Comparison of ENCODE assay signal across 16 mouse cellular contexts in the genomic region with DNA sequence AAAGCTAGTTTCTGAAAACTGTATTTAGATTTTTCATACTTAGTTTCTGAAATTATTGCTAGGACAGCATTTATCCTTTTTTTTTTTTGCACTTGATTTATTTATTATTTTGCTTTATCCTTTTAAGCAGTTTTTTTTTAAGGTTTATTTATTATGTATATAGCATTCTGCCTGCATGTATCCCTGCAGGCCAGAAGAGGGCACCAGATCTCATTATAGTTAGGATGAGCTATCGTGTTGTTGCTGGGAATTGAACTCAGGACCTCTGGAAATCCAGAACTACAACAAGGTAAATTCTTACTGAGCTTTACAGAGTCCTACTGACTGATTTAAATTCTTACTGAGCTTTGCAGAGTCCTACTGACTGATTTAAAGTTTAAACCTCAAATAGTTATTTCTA. TPM values are rescaled to one million over a fixed set of nuclear protein-coding genes. Genes with fewer than 3 reads are reported as not detected.
DNase-seq lines count a peak whose midpoint lies in the region; ATAC-seq and TF ChIP-seq lines count a peak whose summit lies in the region.
"Had no signal": no experiment of that assay in that cellular context is flagged by ENCODE, and none has a peak within 500 bp of the region (broad histone marks: within the 10 kb centered on the region; RNA-seq: fewer than 3 reads in every experiment).

No protein-coding gene starts in this region.

- no peak overlapping the region for H3K4me2 ChIP-seq in liver, postnatal 0 days (ENCODE audit: low read depth, low read length)
- H3K4me2 ChIP-seq: embryonic facial prominence, embryonic 15.5 days; forebrain, embryonic 12.5 days; heart, embryonic 13.5 days had no signal

- no peaks in the 10 kb centered on the region for H3K27me3 ChIP-seq in heart, adult 2 months (ENCODE audit: control insufficient read depth, insufficient read depth, low read length)
- no peaks in the 10 kb centered on the region for H3K27me3 ChIP-seq in heart, embryonic 10.5 days (ENCODE audit: insufficient read depth, poor library complexity, severe bottlenecking)
- no peaks in the 10 kb centered on the region for H3K27me3 ChIP-seq in liver, postnatal 0 days (ENCODE audit: insufficient read depth, low read length)
- H3K27me3 ChIP-seq: CH12.LX; embryonic facial prominence, embryonic 15.5 days; forebrain, embryonic 12.5 days; heart, embryonic 13.5 days had no signal

- no peak overlapping the region for H3K27ac ChIP-seq in heart, adult 2 months
- no peak overlapping the region for H3K27ac ChIP-seq in heart, embryonic 10.5 days
- H3K27ac ChIP-seq in liver, postnatal 0 days (ENCODE audit: low read depth), result no peak overlapping the region
- H3K27ac ChIP-seq: embryonic facial prominence, embryonic 15.5 days; forebrain, embryonic 12.5 days; heart, embryonic 13.5 days; hindbrain, embryonic 10.5 days had no signal

- no peak for DNase-seq in heart, adult 2 months
- no peak for DNase-seq in heart, embryonic 10.5 days (ENCODE audit: low spot score)
- DNase-seq in liver, postnatal 0 days, result no peak
- DNase-seq in liver, result no peak
- DNase-seq in B cell, adult 2 months, result peak; percentile 19 to 32
- DNase-seq in ZHBTc4 (ENCODE audit: low read depth, low spot score), result peak; percentile 46
- no peak for DNase-seq in urinary bladder, postnatal 25 days (ENCODE audit: low spot score)
- DNase-seq: lung, adult 2 months; midbrain, embryonic 14.5 days; thymus, postnatal 14 days had no signal

- ATAC-seq in liver, postnatal 0 days, result no peak
- no peak for ATAC-seq in erythroid progenitor cell, adult 5-6 weeks (replicated peaks; ENCODE audit: low FRiP score, poor library complexity, severe bottlenecking)

- 91% methylated on average over 1 of the region's 1 CpGs for WGBS in heart, adult 2 months
- WGBS in heart, embryonic 10.5 days, result 88% methylated on average over 1 of the region's 1 CpGs
- 78% methylated on average over 1 of the region's 1 CpGs for WGBS in liver, postnatal 0 days (ENCODE audit: insufficient replicate concordance)

- intact Hi-C loops in heart, adult 2 months (cut with DNase I), result no loop called here

- H3K4me1 ChIP-seq in heart, adult 2 months (ENCODE audit: control insufficient read depth, insufficient read depth, low read length), result no peaks in the 10 kb centered on the region
- H3K4me1 ChIP-seq in heart, embryonic 10.5 days, result no peaks in the 10 kb centered on the region
- H3K4me1 ChIP-seq in liver, postnatal 0 days (ENCODE audit: insufficient read depth), result no peaks in the 10 kb centered on the region
- H3K4me1 ChIP-seq: embryonic facial prominence, embryonic 15.5 days; forebrain, embryonic 12.5 days; heart, embryonic 13.5 days; hindbrain, embryonic 10.5 days had no signal

- no peak for TF ChIP-seq EP300 in heart, adult 2 months (IDR thresholded peaks at IDR 0.05; ENCODE audit: insufficient read depth, low read depth, low read length)
- no peak for TF ChIP-seq EP300 in liver, postnatal 0 days (IDR thresholded peaks at IDR 0.05; ENCODE audit: low read depth)

- H3K79me2 ChIP-seq in heart, adult 2 months (replicated peaks; ENCODE audit: control insufficient read depth, insufficient read depth, low read length), result no peaks in the 10 kb centered on the region

- no peaks in the 10 kb centered on the region for H3K9me3 ChIP-seq in heart, embryonic 10.5 days
- H3K9me3 ChIP-seq in liver, postnatal 0 days (ENCODE audit: low read length), result no peaks in the 10 kb centered on the region
- H3K9me3 ChIP-seq: embryonic facial prominence, embryonic 15.5 days; forebrain, embryonic 12.5 days; heart, embryonic 13.5 days; hindbrain, embryonic 10.5 days had no signal

- no peak overlapping the region for H3K9ac ChIP-seq in heart, adult 2 months (ENCODE audit: low read depth, low read length)
- H3K9ac ChIP-seq in liver, postnatal 0 days (replicated peaks), result no peak overlapping the region
- H3K9ac ChIP-seq: embryonic facial prominence, embryonic 15.5 days; forebrain, embryonic 12.5 days; heart, embryonic 13.5 days had no signal

- TF ChIP-seq POLR2A in heart, adult 2 months (IDR thresholded peaks at IDR 0.05; ENCODE audit: insufficient read depth, low read depth, low read length), result no peak

- no peak overlapping the region for H3K4me3 ChIP-seq in heart, adult 2 months
- H3K4me3 ChIP-seq in heart, embryonic 10.5 days, result no peak overlapping the region
- H3K4me3 ChIP-seq in liver, postnatal 0 days (ENCODE audit: low read depth, low read length), result no peak overlapping the region
- H3K4me3 ChIP-seq: embryonic facial prominence, embryonic 15.5 days; forebrain, embryonic 12.5 days; heart, embryonic 13.5 days; hindbrain, embryonic 10.5 days had no signal

- TF ChIP-seq CTCF in heart, adult 2 months (IDR thresholded peaks at IDR 0.05), result peak; percentile 63
- TF ChIP-seq CTCF in liver, postnatal 0 days (IDR thresholded peaks at IDR 0.05; ENCODE audit: low read depth), result peak; percentile 34

- H3K36me3 ChIP-seq in heart, adult 2 months (ENCODE audit: control insufficient read depth, insufficient read depth, low read length), result no peaks in the 10 kb centered on the region
- H3K36me3 ChIP-seq in heart, embryonic 10.5 days, result peaks cover 26% of the 10 kb centered on the region
- no peaks in the 10 kb centered on the region; the same call in 1 of the 2 replicates for H3K36me3 ChIP-seq in liver, postnatal 0 days (replicated peaks; ENCODE audit: insufficient read depth, low read length)

RNA-seq across cellular contexts. Expression of gene Gkap1, which starts 22.2 kb away (rescaled TPM):
- 10 to 100 TPM; 21.8 to 28.3 TPM for total RNA-seq in heart, adult 2 months (2021)
- polyA plus RNA-seq in heart, adult 2 months (2012; rRNA removed), result 4.7 and 7.1 TPM in 2 replicates
- 17.2 and 18.0 TPM in 2 replicates for polyA plus RNA-seq in heart, embryonic 10.5 days (2016; fragmentation: Nextera tagmentation; extraction: Ambion mirVana)
- 10.4 and 14.1 TPM in 2 replicates for polyA plus RNA-seq in liver, postnatal 0 days (2015; fragmentation: Nextera tagmentation; extraction: Ambion mirVana)
- not detected in 2 replicates for total RNA-seq in erythroid progenitor cell, adult 5-6 weeks (2015; ENCODE audit: low replicate concordance)
- 0.30 and 1.9 TPM in 2 replicates for total RNA-seq in erythroid progenitor cell, adult 5-6 weeks (2017; ENCODE audit: low replicate concordance)

RNA-seq across cellular contexts. Expression of gene Ubqln1, which starts 37.8 kb away (rescaled TPM):
- 10 to 100 TPM; 48.8 to 49.2 TPM for total RNA-seq in heart, adult 2 months (2021)
- 49.4 and 67.0 TPM in 2 replicates for polyA plus RNA-seq in heart, adult 2 months (2012; rRNA removed)
- 100 and 119 TPM in 2 replicates for polyA plus RNA-seq in heart, embryonic 10.5 days (2016; fragmentation: Nextera tagmentation; extraction: Ambion mirVana)
- polyA plus RNA-seq in liver, postnatal 0 days (2015; fragmentation: Nextera tagmentation; extraction: Ambion mirVana), result 44.2 and 44.5 TPM in 2 replicates
- 35.0 and 39.4 TPM in 2 replicates for total RNA-seq in erythroid progenitor cell, adult 5-6 weeks (2015; ENCODE audit: low replicate concordance)
- total RNA-seq in erythroid progenitor cell, adult 5-6 weeks (2017; ENCODE audit: low replicate concordance), result 19.4 and 32.5 TPM in 2 replicates

Comparison
In these comparisons a context has a peak if more than half of its experiments do, and no peak if none do; other contexts are left out.
1. DNase-seq: peak in B cell, adult 2 months (2 of 2) and ZHBTc4 (single experiment); none in heart, adult 2 months (0 of 2), heart, embryonic 10.5 days (single experiment), liver, postnatal 0 days (single experiment), liver (single experiment) and urinary bladder, postnatal 25 days (single experiment).